Mouse (Mus musculus) spleen, adult 2 months (tissue): ENCODE results near the gene Pear1.

Experiments used
- CTCF ChIP-seq: fragments of 200-500 bp; IDR thresholded peaks from 2 replicates; pipeline ENCODE4 v1.5.1; 2011; ENCODE audit warnings: mild to moderate bottlenecking, inconsistent platforms; ENCODE audit not compliant: insufficient read depth, insufficient read length, insufficient replicate concordance; ENCODE audit errors: extremely low read depth
- POLR2A ChIP-seq: fragments of 200-500 bp; IDR thresholded peaks from 2 replicates; pipeline ENCODE4 v1.6.1; 2011; ENCODE audit warnings: low read depth, low read length, inconsistent platforms

- TF ChIP-seq CTCF (no peak), POLR2A (no peak)
Measured at GRCm38 (mm10) chr3:87857666-87858065, 33.6 kb upstream of the Pear1 start.
